Mouse (Mus musculus): Measurements from ENCODE around the gene Aoc2. TPM values are rescaled to one million over a fixed set of nuclear protein-coding genes. Genes with fewer than 3 reads are reported as not detected.
A peak's percentile ranks its signal among the peaks of the same experiment; 100 is the strongest.
"Not testable (repeated sequence)": the region's sequence is repeated elsewhere in the genome, so short reads cannot be mapped to it uniquely, and the experiment has no call there.

Aoc2 gene
- total RNA-seq, 4 experiments from 2014 or later = 5.1 to 9.9 (median 7.4) TPM

DNA sequence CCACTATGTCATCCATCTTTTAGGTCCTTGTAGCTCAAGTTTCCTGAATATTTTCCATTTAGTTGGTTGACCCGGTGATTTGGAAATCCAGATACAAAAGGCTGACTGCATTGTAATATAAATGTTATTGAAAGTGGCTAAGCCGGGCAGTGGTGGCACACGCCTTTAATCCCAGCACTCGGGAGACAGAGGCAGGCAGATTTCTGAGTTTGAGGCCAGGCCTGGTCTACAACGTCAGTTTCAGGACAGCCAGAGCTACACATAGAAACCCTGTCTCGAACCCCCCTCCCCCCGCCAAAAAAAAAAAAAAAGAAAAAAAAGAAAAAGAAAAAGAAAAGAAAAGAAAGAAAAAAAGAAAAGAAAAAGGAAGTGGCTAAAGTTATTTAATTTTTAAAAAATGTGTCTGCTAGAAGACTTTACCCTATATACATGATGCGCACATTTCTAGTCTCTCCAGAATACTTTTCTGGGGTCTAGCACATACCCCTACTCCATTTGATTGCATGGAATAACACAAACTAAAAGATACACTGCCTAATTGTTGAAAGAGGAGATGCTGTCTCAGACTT is 9.7 kb upstream of the Aoc2 start:
- no peak for DNase-seq (ENCODE audit: low spot score in 2 of 2)

GRCm38 (mm10) chr11:101315665-101316500 is 9.0 kb upstream of the Aoc2 start, which contains the start of gene Psme3:
TSS of gene Psme3 (plus strand) at chr11:101316213.
- DNase-seq (ENCODE audit: low spot score in 2 of 2) = peak; percentile 89 to 94

GRCm38 (mm10) chr11:101316501-101316917 is 8.4 kb upstream of the Aoc2 start:
- DNase-seq (ENCODE audit: low spot score in 2 of 2) = no peak

DNA sequence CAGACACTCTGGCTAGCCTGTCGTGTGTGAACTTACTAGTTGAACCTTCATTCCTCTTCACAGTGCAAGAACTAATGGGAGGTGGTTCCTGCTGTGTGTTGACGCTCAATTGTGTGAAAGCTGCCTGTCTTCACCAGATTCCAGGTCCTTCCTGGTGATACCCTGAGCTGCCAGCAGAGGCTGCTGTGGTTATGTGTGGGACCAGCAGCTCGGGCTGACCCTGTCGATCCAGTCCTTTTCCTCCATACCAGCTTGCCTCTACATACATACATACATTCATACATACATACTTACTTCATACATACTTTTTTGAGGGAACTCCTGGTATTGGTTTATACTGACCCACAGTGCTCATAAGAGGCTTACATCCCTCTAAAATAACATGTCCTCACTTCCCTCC is 1.3 kb upstream of the Aoc2 start:
- DNase-seq (ENCODE audit: low spot score in 2 of 2) = peak; percentile 50 to 79

DNA sequence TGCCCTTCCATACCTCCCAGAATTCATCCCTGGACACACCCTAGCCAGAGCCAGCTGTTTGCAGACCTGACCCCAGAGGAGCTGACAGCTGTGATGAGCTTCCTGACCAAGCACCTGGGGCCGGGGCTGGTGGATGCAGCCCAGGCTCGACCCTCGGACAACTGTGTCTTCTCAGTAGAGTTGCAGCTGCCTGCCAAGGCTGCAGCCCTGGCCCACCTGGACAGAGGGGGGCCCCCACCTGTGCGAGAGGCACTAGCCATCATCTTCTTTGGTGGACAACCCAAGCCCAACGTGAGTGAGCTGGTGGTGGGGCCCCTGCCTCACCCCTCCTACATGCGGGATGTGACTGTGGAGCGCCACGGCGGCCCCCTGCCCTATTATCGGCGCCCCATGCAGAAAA is 338 bp downstream of the Aoc2 start:
- DNase-seq (ENCODE audit: low spot score in 2 of 2) = not testable (repeated sequence)

- DNase-seq (ENCODE audit: low spot score in 2 of 2) = no peak
These were observed 1.3 kb downstream of the Aoc2 start for GRCm38 (mm10) chr11:101326147-101326546.

- no peak for DNase-seq (ENCODE audit: low spot score in 2 of 2)
These were observed 2.4 kb downstream of the Aoc2 start for GRCm38 (mm10) chr11:101327311-101327710.

DNA sequence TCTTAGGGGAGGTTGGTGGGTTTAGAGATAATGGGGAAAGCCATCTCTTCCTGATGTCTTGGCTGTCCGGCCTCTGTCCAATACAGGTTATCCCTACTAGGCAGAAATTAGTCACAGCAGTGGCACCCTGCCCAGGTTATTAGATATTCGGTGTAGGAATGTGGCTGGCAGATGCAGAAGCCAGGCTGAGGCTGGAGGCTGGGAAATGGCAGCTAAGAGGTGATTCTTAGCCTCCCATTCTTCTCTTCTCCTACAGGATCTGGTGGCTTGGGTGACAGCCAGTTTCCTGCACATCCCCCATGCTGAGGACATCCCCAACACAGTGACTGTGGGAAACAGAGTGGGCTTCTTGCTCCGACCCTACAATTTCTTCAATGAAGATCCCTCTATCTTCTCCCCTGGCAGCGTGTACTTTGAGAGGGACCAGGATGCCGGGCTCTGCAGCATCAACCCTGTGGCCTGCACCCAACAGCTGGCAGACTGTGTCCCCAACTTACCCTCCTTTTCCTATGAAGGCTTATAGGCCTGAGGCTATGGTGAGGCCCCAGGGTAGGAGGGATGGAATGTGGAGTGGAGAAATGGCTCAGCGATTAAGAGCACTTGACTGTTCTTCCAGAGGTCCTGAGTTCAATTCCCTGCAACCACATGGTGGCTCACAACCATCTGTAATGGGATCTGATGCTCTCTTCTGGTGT is 4.2 kb downstream of the Aoc2 start:
- DNase-seq (ENCODE audit: low spot score in 2 of 2) = peak in 1 of 2 experiments; percentile 35

- DNase-seq (ENCODE audit: low spot score in 2 of 2) = no peak
These were observed 5.6 kb downstream of the Aoc2 start, which contains the start of gene Aoc3 for GRCm38 (mm10) chr11:101330371-101330924. TSS of gene Aoc3 (plus strand) at chr11:101330605.

GRCm38 (mm10) chr11:101330961-101331360 is 6.1 kb downstream of the Aoc2 start:
- not testable (repeated sequence) for DNase-seq (ENCODE audit: low spot score in 2 of 2)

DNA sequence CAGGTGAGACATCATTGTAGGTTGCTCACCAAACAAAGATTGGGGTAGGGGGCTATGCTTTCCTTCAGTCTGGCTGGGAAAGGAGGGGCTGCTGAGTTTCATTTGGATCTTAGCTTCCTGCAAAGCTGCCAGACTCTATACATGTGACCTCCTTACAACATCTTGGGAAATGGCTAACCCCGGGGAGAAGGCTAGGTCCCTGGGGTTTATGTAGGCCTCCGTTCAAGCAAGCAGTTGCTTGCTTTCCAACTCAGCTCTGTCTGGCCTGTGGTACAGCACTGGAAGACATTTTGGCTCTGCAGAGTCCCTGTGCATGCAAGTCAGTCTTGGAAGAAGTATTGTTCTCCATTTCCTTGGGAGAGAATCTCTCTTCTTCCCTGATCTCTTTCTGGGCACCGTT is 7.7 kb downstream of the Aoc2 start:
- no peak for DNase-seq (ENCODE audit: low spot score in 2 of 2)

DNA sequence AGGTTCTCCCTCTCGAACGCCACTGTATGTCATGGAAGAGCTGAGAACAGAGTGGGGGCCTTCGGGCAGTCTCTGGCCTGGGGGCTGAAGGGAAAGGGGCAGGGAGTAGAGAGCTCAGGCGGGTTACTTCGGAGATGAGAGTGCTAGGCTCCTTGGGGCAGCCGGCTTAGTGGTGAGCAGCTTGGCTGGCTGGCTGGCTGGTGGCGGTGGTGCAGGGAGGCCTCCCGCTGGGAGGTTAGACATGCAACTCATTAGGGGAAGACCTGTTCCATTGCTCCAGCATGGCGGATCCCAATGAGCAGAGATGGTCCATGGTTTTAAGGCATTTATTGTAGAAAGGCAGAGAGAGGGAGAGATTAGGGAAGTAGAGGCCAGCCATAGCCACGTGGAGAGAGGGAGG is 9.2 kb downstream of the Aoc2 start:
- no peak for DNase-seq (ENCODE audit: low spot score in 2 of 2)

- DNase-seq (ENCODE audit: low spot score in 2 of 2) = no peak
These were observed 9.7 kb downstream of the Aoc2 start for GRCm38 (mm10) chr11:101334516-101334915.

DNA sequence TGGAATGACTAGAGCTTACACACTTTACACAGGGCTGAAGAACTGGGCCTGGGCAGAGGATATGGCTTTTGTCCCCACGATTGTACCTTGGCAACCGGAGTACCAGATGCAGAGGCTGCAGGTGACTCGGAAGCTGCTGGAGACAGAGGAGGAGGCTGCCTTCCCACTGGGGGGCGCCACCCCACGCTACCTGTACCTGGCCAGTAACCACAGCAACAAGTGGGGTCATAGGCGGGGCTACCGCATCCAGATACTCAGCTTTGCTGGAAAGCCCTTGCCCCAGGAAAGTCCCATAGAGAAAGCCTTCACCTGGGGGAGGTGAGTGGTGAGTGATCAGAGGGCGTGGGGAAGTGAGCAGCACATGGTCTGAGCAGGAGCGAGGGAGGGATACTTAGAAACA is 10.8 kb downstream of the Aoc2 start:
- DNase-seq (ENCODE audit: low spot score in 2 of 2) = no peak

DNA sequence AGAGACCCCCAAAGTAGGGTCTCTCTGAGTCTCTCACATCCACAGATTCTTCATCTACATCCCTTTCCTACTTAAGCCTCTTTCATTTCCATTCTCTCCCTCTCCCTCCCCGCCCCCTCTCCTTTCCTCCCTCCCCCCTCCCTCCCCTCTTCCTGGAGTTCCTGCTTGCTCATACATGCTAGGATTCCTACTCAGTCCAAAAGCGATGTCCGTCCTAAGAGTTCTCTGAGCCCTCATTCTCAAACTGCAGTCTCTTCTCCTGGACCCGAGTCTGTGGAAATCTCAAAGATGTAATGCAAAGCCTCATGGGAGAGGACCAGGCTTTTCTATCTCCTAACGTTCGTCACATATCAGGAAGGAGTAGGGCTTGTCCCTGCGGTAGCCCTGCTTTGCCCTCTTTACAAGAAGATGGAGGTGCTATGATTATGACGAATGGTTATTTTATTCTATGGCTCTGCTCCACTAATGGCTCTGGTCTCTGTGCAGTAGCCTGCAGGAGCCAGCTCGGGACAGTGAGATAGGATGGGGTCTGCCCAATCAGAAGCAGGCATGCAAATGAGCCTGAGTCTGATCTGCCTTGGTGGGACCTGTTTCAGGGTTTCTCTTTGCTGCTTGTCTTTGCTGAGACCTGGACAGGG is 13.4 kb downstream of the Aoc2 start:
- no peak for DNase-seq (ENCODE audit: low spot score in 2 of 2)

- DNase-seq (ENCODE audit: low spot score in 2 of 2) = no peak
These were observed 22.4 kb downstream of the Aoc2 start for GRCm38 (mm10) chr11:101347083-101347775.

- no peak for DNase-seq (ENCODE audit: low spot score in 2 of 2)
These were observed 23.9 kb downstream of the Aoc2 start for GRCm38 (mm10) chr11:101348774-101349173.

DNA sequence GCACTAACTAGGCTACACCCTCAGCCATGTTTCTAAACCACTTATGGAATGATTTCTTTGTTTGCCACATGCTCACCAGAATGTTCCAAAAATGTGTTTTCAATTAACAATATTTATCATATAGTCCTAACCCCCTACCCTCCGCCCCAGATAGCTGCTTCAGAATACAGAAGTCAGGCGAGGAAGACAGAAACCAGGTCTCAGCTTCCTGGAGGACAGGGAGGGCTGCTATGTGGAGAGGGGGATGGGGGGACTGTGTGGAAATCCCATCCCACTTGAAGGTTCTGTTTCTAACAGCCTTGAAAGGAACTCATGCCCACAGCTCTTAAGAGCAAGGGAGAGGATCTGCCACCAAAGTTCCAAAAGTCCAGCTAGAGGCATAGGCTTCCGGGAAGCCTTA is 24.4 kb downstream of the Aoc2 start:
- DNase-seq (ENCODE audit: low spot score in 2 of 2) = no peak

GRCm38 (mm10) chr11:101351100-101351720 is 26.3 kb downstream of the Aoc2 start:
- DNase-seq (ENCODE audit: low spot score in 2 of 2) = no peak

GRCm38 (mm10) chr11:101351721-101352111 is 26.9 kb downstream of the Aoc2 start:
- DNase-seq (ENCODE audit: low spot score in 2 of 2) = no peak

Measured in layer of hippocampus, adult 8-10 months (tissue).